Mouse (Mus musculus): Measurements from ENCODE around the gene Cog6. TPM values are rescaled to one million over a fixed set of nuclear protein-coding genes. Genes with fewer than 3 reads are reported as not detected.

The Cog6 gene
- total RNA-seq (2021) = 10 to 100 TPM; 37.5 to 41.3 TPM
- long read RNA-seq, transcript Cog6-201 (19 exons, 3,182 nt) = major isoform, 51 of 69 reads
- long read RNA-seq, partial matches to known transcripts = 2 of 69 reads
- long read RNA-seq, other reads (novel, unspliced or antisense) = 14 of 69 reads

DNA sequence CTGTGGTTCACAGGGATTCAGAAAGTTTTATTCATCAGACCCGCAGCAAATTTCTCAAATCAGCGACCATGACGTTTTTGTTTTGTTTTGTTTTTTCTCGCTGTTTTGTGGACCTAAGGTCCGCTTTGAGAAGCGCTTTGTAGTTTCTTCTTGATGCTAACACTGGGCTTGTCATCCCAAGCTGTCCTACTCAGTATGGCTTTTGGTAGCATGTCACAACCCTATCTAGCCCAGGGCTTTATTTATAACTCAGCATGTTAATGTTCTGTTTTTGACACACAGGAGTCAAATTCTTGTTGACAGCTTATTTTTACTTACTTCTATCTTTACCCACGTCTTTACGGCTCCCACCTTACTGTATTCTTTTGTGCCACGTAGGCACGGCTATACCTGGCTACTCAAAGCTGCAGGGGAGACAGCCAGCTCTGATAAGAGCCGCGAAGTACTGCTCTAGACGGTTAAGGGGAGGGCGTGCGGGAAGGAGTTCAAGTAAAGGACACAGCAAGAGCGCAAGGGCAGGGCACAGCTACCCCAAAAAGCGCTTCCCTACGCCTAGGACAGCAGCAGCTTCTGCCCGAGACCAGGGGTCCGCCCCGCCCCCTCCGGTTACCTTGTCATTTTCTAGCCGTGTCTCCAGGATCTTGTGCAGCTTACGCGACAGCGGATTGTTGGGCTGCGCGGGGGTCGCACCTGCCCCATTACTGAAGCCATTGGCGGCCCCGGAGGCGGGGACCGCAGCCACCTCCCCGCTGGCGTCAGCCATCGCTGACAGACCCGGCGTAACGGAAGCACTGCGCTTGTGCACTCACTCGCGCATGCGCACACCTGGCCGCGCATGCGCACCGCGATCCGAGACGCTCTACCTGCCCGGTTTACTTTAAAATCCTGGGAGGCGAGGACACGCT lies at the start of gene Cog6:
Cog6 (minus strand) TSS at position 802 of the 905 bp plus-strand sequence.
- peak; percentile 81 to 89 for DNase-seq (ENCODE audit: low spot score in 2 of 2)

DNA sequence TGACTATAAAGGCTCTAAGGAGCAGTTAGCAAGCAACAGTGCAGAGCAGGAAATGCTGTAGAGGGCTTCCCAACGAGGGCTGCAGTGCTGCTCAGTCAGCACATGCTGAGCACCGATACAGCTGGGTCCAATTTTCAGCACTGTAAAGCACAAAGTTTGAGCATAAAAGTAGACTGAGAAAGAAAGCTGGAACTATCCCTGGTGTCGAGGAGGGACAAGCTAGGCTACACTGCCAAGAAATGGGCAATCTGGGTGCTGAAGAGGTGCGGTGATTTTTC lies 49.0 kb upstream of the Cog6 start:
- DNase-seq (ENCODE audit: low spot score in 2 of 2) = no peak

GRCm38 (mm10) chr3:53065267-53066094 lies 48.4 kb upstream of the Cog6 start:
- DNase-seq (ENCODE audit: low spot score in 2 of 2) = no peak

- no peak for DNase-seq (ENCODE audit: low spot score in 2 of 2)
These were observed 46.5 kb upstream of the Cog6 start for GRCm38 (mm10) chr3:53063423-53064147.

DNA sequence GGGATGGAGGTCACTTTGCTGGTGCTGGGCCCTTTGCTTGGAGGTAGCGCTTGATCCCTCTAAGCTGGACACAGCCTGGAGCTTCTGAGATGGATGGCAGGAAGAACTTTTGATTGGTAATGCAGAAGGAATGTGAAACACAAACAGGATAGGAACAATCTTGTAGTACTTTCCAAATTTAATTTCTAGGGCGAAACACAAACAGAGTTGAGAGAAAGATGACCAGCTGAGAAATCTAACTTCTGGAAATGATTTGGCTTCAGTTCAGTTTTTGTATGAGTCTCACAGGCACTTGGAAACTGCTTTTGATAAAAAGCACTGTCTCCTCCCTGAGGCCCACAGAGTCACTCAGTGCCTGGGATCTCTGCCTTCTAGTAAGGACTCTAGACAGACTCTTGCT lies 42.9 kb upstream of the Cog6 start:
- no peak for DNase-seq (ENCODE audit: low spot score in 2 of 2)

GRCm38 (mm10) chr3:53056430-53056829 lies 39.4 kb upstream of the Cog6 start:
- no peak for DNase-seq (ENCODE audit: low spot score in 2 of 2)

DNA sequence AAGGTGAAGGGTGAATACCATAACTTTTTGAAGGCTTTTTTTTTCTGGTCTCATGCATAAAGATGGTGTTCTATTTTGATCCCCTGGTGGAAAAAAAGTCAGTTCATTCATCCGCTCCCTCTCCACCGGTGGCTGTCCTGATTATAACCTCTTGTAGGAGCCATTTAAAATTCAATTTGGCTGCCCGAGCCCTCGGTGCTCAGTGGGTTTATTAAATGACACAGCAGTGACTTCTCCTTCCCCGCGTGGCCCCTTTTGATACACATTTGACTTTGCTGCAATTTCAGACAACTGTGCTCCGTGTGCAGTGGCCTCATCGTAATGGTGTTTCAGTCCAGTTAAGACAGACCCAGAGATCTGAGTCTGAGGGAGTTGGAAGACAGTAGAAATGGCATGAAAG lies 35.3 kb upstream of the Cog6 start:
- no peak for DNase-seq (ENCODE audit: low spot score in 2 of 2)

- DNase-seq (ENCODE audit: low spot score in 2 of 2) = no peak
These were observed 29.3 kb upstream of the Cog6 start for GRCm38 (mm10) chr3:53046371-53046770.

DNA sequence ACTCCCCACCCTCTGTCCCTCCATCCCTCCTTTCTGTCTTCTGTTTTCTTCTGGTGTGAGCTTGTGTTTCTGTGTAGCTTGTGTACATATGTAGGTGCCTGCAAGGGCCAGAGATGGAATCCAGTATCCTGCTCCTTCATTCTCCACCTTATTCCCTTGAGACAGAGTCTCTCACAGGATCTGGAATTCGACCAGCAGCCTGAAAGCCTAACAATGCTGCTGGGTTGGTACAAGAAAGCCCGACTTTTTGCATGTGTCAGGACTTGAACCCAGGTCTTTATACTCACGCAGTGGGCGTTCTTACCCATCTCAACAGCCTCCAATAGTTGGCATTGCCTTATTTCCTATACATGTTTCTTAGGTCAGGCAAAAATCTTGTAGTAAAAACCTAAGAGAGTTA lies 28.7 kb upstream of the Cog6 start:
- no peak for DNase-seq (ENCODE audit: low spot score in 2 of 2)

GRCm38 (mm10) chr3:53044682-53045299 lies 27.8 kb upstream of the Cog6 start:
- no peak for DNase-seq (ENCODE audit: low spot score in 2 of 2)

GRCm38 (mm10) chr3:53044238-53044637 lies 27.2 kb upstream of the Cog6 start:
- DNase-seq (ENCODE audit: low spot score in 2 of 2) = no peak

DNA sequence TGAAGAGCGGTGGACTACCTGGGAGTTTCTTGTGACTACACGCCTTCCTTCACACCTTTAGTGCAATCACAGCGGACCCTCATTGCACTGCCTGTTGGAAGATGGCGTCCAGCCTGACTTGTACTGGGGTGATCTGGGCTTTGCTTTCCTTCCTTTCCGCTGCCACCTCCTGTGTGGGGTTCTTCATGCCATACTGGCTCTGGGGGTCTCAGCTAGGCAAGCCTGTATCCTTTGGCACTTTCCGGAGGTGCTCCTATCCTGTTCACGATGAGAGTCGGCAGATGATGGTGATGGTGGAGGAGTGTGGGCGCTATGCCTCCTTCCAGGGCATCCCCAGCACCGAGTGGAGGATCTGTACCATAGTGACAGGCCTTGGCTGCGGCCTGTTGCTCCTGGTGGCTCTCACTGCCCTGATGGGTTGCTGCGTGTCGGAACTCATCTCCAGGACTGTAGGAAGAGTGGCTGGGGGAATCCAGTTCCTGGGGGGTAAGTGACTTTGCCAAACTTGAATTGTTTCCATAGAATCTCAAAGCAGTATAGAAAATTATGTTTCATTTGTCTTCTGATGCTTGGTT lies 26.3 kb upstream of the Cog6 start:
- no peak for DNase-seq (ENCODE audit: low spot score in 2 of 2)

- DNase-seq (ENCODE audit: low spot score in 2 of 2) = no peak
These were observed 25.2 kb upstream of the Cog6 start for GRCm38 (mm10) chr3:53042240-53042567.

DNA sequence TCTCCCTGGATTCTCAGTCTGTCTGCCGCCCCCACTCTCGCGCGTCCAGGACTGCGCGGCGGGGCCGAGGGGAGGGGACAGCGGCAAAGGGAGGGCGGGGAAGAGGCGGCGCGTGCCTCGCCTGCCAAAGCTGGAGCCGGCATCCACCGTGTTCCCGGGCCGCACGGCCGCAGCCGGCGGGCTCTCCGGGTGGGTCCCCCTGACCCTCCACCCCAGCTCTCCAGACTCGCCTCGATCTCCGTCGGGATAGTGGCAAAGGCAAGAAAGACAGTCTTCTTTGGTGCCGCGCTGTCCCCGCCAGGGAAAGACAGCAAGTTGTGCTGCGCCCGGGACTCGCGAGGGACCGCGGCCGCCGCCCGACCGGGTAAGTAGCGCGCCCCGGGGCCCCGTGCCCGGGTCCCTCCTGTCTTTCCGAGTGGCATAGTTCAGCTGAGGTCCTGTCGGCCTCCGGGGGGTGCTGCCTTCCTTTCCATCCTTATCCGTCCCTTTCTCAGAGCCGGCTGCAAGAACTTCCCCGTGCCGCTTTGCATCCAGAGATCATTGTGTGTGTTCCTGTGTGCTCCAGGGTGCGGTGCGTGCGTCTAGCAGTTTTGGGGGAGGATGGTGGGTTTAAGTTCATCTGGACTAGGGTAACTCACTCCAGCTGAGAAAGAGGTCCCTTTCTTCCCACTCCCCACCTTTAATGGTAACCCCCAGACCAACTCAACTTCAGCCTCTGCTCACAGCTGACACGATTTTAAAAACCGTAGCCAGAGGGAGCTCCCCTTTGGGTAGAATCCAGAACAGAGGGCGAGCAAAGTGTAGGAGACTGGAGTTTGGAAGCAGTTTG lies 24.6 kb upstream of the Cog6 start, which contains the start of gene Lhfp:
Lhfp (plus strand) TSS at position 118 of the 829 bp plus-strand sequence.
- peak; percentile 7 to 60 for DNase-seq (ENCODE audit: low spot score in 2 of 2)

DNA sequence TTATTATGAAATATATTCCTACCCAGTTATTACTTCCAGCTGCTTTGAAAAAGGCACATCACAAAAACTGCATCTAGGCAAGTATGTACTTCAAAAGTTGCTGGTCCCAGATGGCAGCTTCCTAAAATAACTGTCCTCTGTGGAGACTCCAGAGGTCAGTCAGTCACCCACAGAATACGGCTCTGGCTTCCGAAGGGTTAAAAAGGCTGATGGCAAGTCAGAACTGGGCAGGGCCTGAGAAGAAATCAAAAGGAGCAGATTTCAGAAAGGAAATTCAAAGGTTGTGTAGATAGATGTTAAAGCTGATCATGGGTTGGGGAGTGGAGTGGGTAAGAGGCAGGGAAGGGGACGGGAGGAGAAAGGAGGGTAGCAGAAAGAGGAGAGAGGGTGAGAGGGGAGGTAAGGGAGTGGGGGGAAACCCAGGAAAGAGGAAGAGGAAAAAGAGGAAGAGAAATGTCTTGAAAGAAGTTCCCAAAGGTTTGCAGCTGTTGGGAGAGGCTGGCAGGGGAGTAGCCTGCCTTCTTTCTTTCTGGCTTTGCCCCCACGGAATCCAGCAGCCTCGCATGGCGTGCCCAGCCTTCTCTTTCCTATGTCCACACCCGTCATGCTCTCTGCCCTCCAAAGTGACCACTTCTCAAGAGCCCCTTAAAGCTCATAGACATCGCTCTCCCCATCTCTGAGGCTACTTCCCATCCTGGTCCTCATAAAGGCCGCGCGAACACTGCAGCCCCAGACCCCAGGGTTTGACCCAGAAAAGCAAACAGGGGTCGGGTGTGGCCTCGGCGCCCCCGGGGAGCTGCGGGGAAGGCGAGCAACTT lies 23.8 kb upstream of the Cog6 start:
- DNase-seq (ENCODE audit: low spot score in 2 of 2) = no peak

- no peak for DNase-seq (ENCODE audit: low spot score in 2 of 2)
These were observed 22.7 kb upstream of the Cog6 start for GRCm38 (mm10) chr3:53039746-53040145.

GRCm38 (mm10) chr3:53038913-53039312 lies 21.9 kb upstream of the Cog6 start:
- DNase-seq (ENCODE audit: low spot score in 2 of 2) = no peak

DNA sequence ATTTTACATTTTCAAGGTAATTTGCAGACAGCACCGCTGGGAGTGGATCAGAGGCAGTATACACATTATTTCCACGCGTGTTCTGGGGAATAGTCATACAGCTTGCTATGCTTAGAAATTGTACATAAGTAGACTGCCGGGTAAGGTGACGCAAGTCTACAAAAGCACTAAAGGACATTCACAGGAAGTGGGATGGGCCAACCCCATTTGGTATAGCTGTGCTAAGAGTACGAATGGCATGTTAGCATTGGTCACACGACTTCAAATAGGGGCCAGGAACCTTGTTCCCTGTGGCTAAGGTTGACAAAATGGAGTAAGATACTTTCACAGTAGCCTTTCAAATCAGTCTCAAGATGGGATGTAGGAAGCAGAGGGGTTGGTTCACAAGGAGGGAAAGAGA lies 19.9 kb upstream of the Cog6 start:
- no peak for DNase-seq (ENCODE audit: low spot score in 2 of 2)

DNA sequence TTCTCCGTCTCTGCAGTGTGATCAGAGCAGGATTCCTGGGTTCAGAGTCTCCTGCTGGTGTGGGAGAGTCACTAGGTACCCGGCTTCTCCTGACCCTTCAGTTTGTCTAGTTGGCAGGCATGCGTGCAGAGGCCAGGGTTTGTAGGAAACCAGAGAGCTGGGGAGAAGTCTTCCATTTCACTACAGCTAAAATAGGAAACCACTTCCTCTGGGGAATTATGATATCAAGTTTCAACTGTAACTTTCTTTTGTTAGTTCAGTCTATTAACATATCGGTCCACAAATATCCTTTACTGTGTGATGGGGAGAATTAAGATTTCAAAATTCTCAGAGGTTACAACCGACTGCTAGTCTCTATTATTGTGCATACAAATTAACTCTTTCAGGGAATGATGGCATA lies 19.0 kb upstream of the Cog6 start:
- no peak for DNase-seq (ENCODE audit: low spot score in 2 of 2)
